Mouse (Mus musculus): ENCODE results near the gene Cdh5. TPM values are rescaled to one million over a fixed set of nuclear protein-coding genes. Genes with fewer than 3 reads are reported as not detected.
"Not testable (repeated sequence)": the region's sequence is repeated elsewhere in the genome, so short reads cannot be mapped to it uniquely, and the experiment has no call there.

The Cdh5 gene
- polyA plus RNA-seq, 1 experiment, result not detected

DNA sequence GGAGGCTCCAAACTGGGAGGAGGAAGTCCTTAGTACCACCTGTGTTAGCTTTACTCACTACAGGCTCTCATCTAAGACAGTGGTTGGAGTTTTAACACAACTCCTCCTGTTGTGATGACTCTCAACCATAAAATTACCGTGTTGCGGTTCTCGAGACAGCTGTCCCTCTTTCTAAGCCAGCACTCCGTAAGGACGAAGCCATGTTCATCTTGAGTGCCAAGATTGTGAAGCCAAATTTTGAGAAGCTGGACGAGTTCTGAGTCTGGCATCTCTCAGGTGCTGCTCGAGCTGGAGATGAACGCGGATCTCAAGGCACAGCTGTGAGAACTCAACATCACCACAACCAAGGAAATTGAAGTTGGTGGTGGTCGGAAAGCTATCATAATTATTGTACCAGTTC lies 30.5 kb upstream of the Cdh5 start:
- Histone ChIP-seq H3K4me3 (ENCODE audit: insufficient read depth, low read length) (no peak overlapping the region), H3K4me1 (ENCODE audit: control insufficient read depth, insufficient read depth, low read length) (no peaks in the 10 kb centered on the region), H3K27ac (ENCODE audit: insufficient read depth, low read length) (no peak overlapping the region)
- TF ChIP-seq POLR2A (IDR thresholded peaks at IDR 0.05; ENCODE audit: low read depth, low read length) (no peak), CTCF (IDR thresholded peaks at IDR 0.05; ENCODE audit: borderline replicate concordance, insufficient read depth, low read length) (no peak)

DNA sequence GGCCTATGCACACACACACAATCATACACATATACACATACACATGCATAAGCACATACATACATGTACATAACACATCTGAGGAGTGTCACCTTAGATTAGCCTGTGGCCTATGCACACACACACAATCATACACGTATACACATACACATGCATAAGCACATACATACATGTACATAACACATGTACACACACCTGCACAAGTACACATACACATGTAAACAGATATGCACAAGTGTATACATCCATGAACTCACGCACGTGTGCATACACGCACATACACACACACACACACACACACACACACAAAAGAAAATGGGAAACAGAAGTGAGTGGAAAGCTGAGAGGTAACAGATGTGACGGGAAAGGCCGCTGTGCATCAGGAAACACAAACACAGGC lies 26.3 kb upstream of the Cdh5 start:
- Histone ChIP-seq H3K4me1 (ENCODE audit: control insufficient read depth, insufficient read depth, low read length) (no peaks in the 10 kb centered on the region), H3K4me3 (ENCODE audit: insufficient read depth, low read length) (no peak overlapping the region), H3K27ac (ENCODE audit: insufficient read depth, low read length) (no peak overlapping the region)
- TF ChIP-seq CTCF (IDR thresholded peaks at IDR 0.05; ENCODE audit: borderline replicate concordance, insufficient read depth, low read length) (no peak), POLR2A (IDR thresholded peaks at IDR 0.05; ENCODE audit: low read depth, low read length) (no peak)

DNA sequence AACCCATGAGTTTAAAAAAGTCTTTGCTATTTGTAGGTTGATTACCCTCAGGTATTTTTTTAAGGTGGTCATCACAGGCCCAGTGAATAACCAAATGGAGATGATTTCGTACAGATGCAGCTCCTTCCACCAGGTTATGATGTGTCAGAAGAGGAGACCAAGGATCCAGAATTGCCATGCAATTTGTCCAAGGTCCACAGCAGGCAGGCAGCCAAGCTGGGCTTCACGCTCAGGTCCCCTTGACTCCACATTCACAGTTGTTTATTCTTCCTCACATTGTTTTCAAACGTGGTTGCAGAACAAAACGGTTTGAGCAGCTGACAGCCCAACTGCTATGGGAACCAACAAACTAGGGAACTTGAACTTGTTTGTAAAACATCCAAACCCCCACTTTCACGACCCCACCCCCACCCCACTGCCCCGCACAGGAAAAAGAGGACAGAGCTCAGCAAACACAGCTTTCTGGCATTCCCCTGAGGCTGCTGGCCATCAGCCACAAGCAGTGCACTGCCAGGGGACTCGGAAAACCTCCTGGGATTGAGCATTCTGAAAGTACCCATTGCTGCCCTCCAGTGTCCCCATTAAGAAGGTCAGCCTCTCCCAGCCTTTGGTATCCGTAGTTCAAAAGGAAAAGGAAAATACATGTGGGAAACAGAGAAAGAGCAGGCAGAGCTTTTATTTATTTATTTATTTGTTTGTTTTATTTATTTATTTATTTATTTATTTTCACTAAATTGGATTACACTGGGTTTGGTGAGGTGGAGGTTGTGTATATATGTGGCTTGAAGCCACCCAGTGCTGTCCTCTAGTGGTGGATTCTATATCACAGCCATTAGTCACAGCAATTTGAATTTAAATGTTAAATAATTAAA lies 24.6 kb upstream of the Cdh5 start:
- Histone ChIP-seq H3K4me3 (ENCODE audit: insufficient read depth, low read length) (no peak overlapping the region), H3K4me1 (ENCODE audit: control insufficient read depth, insufficient read depth, low read length) (no peaks in the 10 kb centered on the region), H3K27ac (ENCODE audit: insufficient read depth, low read length) (no peak overlapping the region)
- no peak for TF ChIP-seq POLR2A (IDR thresholded peaks at IDR 0.05; ENCODE audit: low read depth, low read length)

DNA sequence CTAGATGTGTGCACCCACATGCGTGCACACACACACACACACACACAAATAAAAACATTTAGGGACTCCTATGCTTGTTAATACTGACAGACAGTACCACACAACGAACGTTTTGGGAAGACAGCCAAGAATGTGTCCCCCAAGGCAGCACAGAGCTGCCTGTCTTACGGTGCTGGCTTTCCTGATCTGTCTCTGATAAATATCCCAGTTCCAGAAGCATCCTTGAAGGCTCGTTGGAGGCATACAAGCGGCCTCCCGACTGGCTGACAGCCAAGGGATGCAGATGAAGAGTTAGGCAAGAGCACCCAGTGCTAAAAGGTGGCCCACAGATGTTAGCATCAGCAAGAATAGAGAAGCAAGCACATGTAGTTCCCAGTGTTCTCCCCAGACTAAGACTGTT lies 23.3 kb upstream of the Cdh5 start:
- TF ChIP-seq POLR2A (IDR thresholded peaks at IDR 0.05; ENCODE audit: low read depth, low read length) (no peak), CTCF (IDR thresholded peaks at IDR 0.05; ENCODE audit: borderline replicate concordance, insufficient read depth, low read length) (no peak)
- Histone ChIP-seq H3K27ac (ENCODE audit: insufficient read depth, low read length) (no peak overlapping the region), H3K4me1 (ENCODE audit: control insufficient read depth, insufficient read depth, low read length) (no peaks in the 10 kb centered on the region), H3K4me3 (ENCODE audit: insufficient read depth, low read length) (no peak overlapping the region)

DNA sequence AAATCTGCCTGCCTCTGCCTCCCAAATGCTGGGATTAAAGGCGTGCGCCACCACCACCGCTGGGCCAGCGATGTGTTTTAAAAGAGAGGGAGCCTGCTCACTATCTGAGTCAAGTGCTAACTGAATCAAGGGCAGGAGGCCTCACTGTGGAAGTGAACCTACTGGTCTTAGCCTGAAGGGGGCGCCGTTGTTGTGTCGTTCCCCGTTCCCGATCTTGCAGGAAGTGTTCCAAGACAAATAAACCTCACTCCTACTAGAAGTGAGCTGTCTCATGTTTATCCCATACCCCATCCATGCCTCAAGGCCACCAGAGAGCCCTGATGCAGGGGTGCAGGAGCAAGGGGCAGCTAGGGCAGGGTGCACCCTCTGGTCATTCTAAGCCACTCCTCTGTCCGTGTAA lies 16.1 kb upstream of the Cdh5 start:
- H3K4me1 ChIP-seq (ENCODE audit: control insufficient read depth, insufficient read depth, low read length), result no peaks in the 10 kb centered on the region
- no peak overlapping the region for H3K4me3 ChIP-seq (ENCODE audit: insufficient read depth, low read length)
- TF ChIP-seq POLR2A (IDR thresholded peaks at IDR 0.05; ENCODE audit: low read depth, low read length) (no peak), CTCF (IDR thresholded peaks at IDR 0.05; ENCODE audit: borderline replicate concordance, insufficient read depth, low read length) (no peak)
- no peak overlapping the region for H3K27ac ChIP-seq (ENCODE audit: insufficient read depth, low read length)

DNA sequence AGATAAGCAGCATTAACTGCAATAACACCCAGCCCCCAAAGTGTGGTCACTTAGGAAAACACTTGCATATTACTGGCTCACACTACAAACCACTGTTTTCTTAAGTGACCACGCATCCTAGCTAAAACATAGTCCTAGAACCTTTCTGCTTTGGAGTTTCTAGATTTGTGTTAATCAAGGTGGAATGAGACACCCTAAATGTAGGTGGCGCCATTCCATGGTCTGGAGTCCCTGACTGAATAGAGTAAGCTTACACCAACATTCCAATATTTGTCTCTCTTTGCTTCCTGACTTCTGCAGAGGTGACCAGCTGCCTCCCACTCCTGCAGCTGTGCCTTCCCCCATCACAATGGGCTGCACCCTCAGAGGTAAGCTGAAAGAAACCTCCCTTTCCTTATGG lies 14.8 kb upstream of the Cdh5 start:
- Histone ChIP-seq H3K4me1 (ENCODE audit: control insufficient read depth, insufficient read depth, low read length) (no peaks in the 10 kb centered on the region), H3K4me3 (ENCODE audit: insufficient read depth, low read length) (no peak overlapping the region), H3K27ac (ENCODE audit: insufficient read depth, low read length) (no peak overlapping the region)
- TF ChIP-seq CTCF (IDR thresholded peaks at IDR 0.05; ENCODE audit: borderline replicate concordance, insufficient read depth, low read length), result no peak
- no peak for TF ChIP-seq POLR2A (IDR thresholded peaks at IDR 0.05; ENCODE audit: low read depth, low read length)

DNA sequence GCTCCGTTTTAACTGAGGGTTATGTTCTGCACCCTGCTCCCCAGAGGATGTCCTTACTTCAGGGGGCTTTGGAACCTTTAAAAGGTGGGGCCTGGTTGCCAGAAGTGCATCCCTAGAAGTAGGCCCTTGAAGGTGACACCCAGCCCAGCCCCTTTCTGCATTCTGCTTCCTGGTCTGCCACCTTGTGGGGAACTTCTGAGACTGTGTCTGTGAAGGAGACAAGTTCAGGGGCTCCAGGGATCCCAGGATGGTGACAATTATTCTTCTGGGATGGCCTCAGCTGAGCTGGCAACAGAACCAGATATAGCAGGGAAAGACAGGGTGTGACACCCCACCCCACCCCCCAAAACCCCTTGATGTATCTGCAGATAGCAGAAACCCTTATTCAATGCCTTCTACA lies 14.3 kb upstream of the Cdh5 start:
- Histone ChIP-seq H3K4me3 (ENCODE audit: insufficient read depth, low read length) (no peak overlapping the region), H3K27ac (ENCODE audit: insufficient read depth, low read length) (no peak overlapping the region), H3K4me1 (ENCODE audit: control insufficient read depth, insufficient read depth, low read length) (no peaks in the 10 kb centered on the region)
- no peak for TF ChIP-seq CTCF (IDR thresholded peaks at IDR 0.05; ENCODE audit: borderline replicate concordance, insufficient read depth, low read length)
- TF ChIP-seq POLR2A (IDR thresholded peaks at IDR 0.05; ENCODE audit: low read depth, low read length), result no peak

DNA sequence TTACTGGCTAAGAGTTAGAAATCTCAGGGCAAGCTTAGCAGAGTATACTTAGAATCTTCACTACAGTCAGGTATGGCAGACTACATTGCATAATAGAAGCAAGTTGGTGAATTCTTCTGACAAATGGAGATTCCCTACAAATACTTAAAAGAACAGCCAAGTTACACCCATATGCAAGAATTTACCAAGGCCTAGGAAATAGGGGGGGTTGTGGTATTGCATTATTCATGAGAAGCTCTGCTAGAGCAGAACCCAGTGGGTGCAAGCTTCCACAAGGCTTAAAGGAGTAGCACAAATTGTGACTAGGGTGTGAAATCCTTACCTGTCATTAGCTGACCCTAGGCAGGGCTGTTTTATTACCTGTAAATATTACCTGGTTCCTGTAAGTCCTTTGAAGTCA lies 13.5 kb upstream of the Cdh5 start:
- H3K27ac ChIP-seq (ENCODE audit: insufficient read depth, low read length); H3K4me3 ChIP-seq (ENCODE audit: insufficient read depth, low read length); H3K4me1 ChIP-seq (ENCODE audit: control insufficient read depth, insufficient read depth, low read length): not testable (repeated sequence)

DNA sequence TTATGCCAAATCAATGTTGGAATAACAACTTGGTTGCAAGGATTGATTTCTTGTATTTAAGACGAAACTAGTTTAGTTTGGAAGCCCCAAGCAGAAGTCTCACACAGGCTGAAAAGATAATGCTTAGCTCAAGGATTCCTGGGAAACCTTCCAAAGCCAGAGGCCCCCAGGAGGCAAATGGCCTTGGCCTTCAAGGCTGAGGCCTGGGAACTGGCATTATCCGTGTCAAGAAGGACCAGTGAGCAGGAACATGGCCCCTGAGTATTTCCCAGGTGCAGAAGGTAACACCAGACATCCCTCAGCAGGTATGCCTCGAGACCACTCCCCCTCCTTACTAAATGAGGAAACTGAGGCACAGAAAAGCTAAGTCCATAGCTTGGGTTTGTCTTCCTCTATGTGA lies 12.5 kb upstream of the Cdh5 start:
- TF ChIP-seq POLR2A (IDR thresholded peaks at IDR 0.05; ENCODE audit: low read depth, low read length), result no peak
- no peak for TF ChIP-seq CTCF (IDR thresholded peaks at IDR 0.05; ENCODE audit: borderline replicate concordance, insufficient read depth, low read length)
- H3K4me1 ChIP-seq (ENCODE audit: control insufficient read depth, insufficient read depth, low read length), result no peaks in the 10 kb centered on the region
- no peak overlapping the region for H3K4me3 ChIP-seq (ENCODE audit: insufficient read depth, low read length)

DNA sequence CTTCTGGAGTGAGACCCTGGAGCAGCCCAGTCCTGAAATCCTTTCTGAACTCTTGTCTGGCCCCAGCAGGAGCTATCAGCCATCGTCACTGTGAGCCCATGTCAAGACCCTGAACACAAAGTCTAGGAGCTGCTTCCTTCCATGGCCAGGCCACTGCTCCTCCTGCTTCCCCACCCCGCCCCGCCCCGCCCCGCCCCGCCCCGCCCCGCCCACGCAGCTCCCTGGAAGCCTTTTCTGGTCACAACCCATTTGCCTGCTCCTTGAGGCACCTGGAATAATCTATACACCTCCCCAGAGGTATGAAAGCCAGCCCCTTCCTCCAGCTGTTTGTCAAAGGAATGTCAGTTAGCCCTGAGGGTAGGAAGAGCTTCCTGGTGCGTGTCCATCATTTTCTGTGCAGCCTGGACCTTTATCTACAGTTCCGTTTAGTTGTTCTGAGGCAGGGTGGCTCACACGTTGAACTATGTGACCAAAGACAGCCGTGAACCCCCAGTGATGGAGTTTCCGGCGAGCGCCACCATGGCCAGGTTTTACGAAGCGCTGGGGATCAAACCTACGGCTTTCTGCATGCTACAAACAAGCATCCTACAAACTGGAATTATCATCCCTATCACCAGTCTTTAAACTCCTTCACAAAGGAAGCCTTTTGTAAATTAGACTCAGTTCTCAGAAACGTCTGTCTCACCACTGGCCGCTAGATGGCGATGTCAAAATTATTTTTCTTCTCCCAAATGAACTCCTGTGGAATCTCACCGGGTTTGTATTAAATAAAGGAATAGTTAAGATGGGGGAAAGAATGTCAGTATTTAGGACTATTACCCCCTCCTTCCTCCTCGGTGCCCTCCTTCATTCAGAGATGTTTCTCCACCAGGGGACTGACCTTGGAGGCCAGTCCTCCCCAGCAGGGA lies 10.2 kb upstream of the Cdh5 start:
- not testable (repeated sequence) for H3K4me1 ChIP-seq (ENCODE audit: control insufficient read depth, insufficient read depth, low read length); H3K27ac ChIP-seq (ENCODE audit: insufficient read depth, low read length); H3K4me3 ChIP-seq (ENCODE audit: insufficient read depth, low read length)

More for the DNA sequence above, 12.5 kb upstream of the Cdh5 start:
- no peak overlapping the region for H3K27ac ChIP-seq (ENCODE audit: insufficient read depth, low read length)
